Mouse (Mus musculus): ENCODE measurements around the gene Ccdc71. TPM values are rescaled to one million over a fixed set of nuclear protein-coding genes. Genes with fewer than 3 reads are reported as not detected.

The Ccdc71 gene
- polyA plus RNA-seq (2016; fragmentation: Nextera tagmentation; extraction: Ambion mirVana), result 51.4 and 52.6 TPM in 2 replicates

DNA sequence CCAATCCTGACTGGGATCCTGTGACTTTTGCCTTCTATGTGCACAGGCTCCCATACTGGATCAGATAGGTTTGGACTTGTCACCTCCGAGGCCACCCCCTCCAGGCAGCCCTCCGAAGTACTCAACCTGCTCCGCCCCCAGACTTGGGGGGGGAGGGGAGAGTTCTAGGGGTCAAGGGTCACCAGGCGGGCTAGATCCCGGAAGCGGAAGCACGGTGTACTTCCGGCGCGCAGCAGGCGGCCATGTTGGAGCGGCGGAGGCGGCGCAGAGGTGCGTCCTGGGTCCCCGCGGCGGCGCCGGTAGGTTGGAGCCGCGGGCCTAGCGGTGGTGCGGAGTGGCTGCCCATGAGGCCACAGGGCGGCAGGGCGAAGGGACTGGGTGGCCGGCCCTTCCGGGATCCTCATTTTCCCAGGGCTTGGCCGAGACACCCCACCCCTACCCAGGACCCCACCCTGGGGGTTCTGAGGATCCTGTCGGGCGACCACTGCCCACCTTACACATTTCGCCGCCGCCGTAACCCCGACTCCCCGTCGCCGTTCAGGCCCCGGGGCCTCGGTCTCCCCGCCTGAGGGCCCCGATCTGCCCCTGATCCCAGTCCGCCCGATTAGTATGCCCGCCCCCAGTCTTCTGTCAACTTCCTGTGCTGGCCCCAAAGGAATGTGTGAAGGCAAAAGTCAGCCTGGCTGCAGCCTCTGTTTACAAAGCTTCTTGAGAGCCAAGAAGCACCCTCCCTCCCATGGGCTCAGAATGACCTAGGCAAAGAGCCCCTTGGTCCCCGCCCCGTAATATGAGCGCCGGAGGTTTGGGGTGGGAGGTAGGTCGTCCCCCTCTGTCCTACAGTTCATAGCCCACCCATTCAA, at the start of gene Ccdc71:
Gene Ccdc71, plus strand, starts transcription at position 209 of the 860 bp plus-strand sequence.
- H3K9ac ChIP-seq (replicated peaks), result peak within 1 kb of the TSS; percentile 87
- peak within 1 kb of the TSS; percentile 92 for H3K4me2 ChIP-seq (replicated peaks)
- H3K27ac ChIP-seq (replicated peaks), result peak within 1 kb of the TSS; percentile 88
- no peaks in the 10 kb centered on the region for H3K9me3 ChIP-seq
- peaks cover 10% of the 10 kb centered on the region for H3K4me1 ChIP-seq
- peak within 1 kb of the TSS; percentile 94 for H3K4me3 ChIP-seq
- ATAC-seq (ENCODE audit: low FRiP score, low read depth), result peak; percentile 77
- peaks cover 26% of the 10 kb centered on the region for H3K36me3 ChIP-seq
- H3K27me3 ChIP-seq, result no peaks in the 10 kb centered on the region
- WGBS, result under 1% methylated on average over 46 of the region's 52 CpGs

DNA sequence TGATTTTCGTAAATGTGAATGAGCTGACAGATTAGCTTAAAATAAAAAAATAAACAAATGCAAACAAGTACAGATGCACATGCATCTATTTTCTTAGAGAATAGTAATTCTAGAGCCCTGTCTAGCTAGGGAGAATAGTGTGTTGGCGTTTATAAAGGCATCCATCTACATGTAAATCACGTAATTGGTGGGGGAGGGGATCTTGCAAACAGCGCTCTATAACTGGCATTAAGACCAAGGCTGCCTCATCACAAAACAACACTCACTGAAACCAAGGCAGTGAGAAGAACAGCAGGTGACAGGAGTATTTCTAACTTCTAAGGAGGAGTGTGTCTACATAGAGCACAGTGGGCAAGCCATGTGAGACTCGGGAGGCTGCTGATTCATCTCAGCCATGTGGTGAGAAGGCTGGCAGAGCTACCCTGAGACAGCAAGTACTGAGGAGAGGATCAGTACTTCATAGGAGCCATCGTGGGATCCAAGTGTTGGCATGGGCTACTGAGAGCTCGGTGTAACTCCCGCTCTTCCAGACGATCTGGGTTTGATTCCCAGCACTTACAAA, 48.9 kb upstream of the Ccdc71 start:
- H3K27me3 ChIP-seq, result no peaks in the 10 kb centered on the region
- no peaks in the 10 kb centered on the region for H3K9me3 ChIP-seq
- H3K4me2 ChIP-seq (replicated peaks), result no peak overlapping the region
- no peak for ATAC-seq (ENCODE audit: low FRiP score, low read depth)
- H3K36me3 ChIP-seq, result no peaks in the 10 kb centered on the region
- 79% methylated on average over 9 of the region's 9 CpGs for WGBS
- H3K9ac ChIP-seq (replicated peaks), result no peak overlapping the region
- no peaks in the 10 kb centered on the region for H3K4me1 ChIP-seq
- no peak overlapping the region for H3K4me3 ChIP-seq
- no peak overlapping the region for H3K27ac ChIP-seq (replicated peaks)

DNA sequence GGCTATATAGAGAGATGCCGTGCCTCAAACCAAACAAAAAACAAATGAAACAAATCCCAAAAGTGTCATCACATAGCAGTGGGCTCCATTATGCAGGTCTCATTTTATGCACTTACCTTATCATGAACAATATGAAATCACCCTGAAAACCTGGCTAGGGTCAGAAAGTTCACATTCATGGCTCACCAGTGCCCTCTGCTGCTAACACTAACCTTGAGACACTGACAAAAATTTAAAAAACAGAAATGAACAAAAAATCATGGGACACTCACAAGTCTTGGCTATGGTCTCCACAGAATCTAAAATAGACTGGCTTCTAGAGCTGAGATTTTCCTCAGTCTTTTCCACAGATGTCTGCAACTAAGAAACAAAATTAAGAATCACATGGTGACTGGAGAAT, 48.1 kb upstream of the Ccdc71 start:
- ATAC-seq (ENCODE audit: low FRiP score, low read depth), result no peak
- Histone ChIP-seq H3K4me1 (no peaks in the 10 kb centered on the region), H3K9me3 (no peaks in the 10 kb centered on the region), H3K9ac (replicated peaks) (no peak overlapping the region), H3K27ac (replicated peaks) (no peak overlapping the region), H3K36me3 (no peaks in the 10 kb centered on the region), H3K4me3 (no peak overlapping the region), H3K27me3 (no peaks in the 10 kb centered on the region), H3K4me2 (replicated peaks) (no peak overlapping the region)
- 81% methylated on average over 1 of the region's 1 CpGs for WGBS

DNA sequence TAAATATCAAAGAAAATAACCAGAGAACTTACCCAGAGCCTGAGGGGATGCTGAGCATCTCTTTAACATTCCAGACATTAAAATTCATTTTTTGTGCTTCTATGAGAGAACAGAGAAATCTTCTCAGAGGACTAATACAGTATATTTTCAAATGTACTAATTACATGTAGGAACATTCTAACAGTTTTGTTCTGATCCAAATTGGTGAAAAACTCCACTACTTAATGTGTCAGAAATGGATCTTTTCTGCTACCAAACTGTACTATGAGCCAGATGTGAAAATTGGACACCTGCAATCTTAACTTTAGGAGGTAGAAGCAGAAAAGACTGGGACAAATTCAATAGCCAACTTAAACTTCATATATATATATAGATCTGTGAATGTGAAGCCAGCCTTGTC, 31.9 kb upstream of the Ccdc71 start, which contains the start of gene Ccdc36:
Gene Ccdc36, minus strand, starts transcription at position 101 of the 400 bp plus-strand sequence.
- no peak within 1 kb of the TSS for H3K4me3 ChIP-seq
- no peaks in the 10 kb centered on the region for H3K27me3 ChIP-seq
- no peak for ATAC-seq (ENCODE audit: low FRiP score, low read depth)
- no peaks in the 10 kb centered on the region for H3K9me3 ChIP-seq
- no peak within 1 kb of the TSS for H3K27ac ChIP-seq (replicated peaks)
- no peaks in the 10 kb centered on the region for H3K36me3 ChIP-seq
- H3K4me1 ChIP-seq, result peaks cover 6% of the 10 kb centered on the region; the same call in 1 of the 2 replicates
- no peak within 1 kb of the TSS for H3K4me2 ChIP-seq (replicated peaks)
- no peak within 1 kb of the TSS for H3K9ac ChIP-seq (replicated peaks)

DNA sequence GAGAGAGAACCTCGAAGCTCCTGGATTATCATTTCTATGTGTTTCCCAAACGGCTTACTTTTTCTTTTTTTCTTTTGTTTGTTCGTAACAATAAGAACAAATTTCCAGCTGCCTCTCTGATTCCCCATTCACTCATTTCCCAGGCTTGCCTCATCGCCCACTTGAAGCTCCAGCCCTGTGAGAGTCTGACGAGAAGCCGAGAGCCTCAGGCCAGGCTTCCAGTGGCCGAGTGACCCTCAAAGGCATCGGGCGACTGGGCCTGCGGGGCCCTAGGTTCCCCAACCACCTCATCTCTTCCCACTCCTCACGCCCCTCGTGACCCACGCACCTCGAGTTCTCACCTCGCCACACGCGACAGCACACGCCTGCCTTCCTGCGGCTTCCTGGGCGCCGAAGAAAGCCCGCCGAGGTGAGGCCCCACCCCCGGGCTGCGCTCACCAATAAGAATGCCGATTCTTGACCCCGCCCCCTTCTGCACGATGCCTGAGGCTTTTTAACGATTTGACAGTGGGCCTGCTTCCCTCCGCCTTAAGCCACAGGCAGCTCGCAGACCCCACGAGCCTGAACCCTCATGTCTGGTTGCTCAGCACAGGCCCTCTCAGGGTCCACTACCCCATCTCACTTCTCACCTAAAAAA, 28.8 kb upstream of the Ccdc71 start:
- H3K4me1 ChIP-seq, result peaks cover 6% of the 10 kb centered on the region; the same call in 1 of the 2 replicates
- 54% methylated on average over 32 of the region's 32 CpGs for WGBS

DNA sequence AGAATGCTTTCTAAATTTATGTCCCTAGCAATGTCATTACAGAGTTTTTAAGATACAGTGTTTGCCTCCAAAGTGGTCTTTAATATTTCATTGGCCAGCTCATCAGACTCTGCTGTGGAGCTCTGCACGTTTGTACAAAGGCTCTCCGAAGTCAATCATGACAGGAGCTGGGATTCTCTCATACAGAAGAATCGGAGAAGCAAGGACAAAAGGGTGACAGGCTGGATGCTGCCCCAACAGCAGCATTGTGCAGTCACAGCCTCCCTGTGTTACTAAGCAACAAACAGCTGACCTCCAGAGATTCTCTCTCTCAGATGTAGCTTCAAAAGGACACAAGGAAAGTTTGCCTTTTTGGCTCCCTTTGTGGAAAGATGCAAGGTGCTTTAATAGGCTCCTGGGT, 24.1 kb upstream of the Ccdc71 start, which contains the start of gene BC048562:
Gene BC048562, plus strand, starts transcription at position 301 of the 400 bp plus-strand sequence.
- no peak within 1 kb of the TSS for H3K27ac ChIP-seq (replicated peaks)
- WGBS, result 32% methylated on average over 3 of the region's 3 CpGs
- no peak within 1 kb of the TSS for H3K4me2 ChIP-seq (replicated peaks)
- peaks cover 6% of the 10 kb centered on the region; the same call in 1 of the 2 replicates for H3K4me1 ChIP-seq
- no peaks in the 10 kb centered on the region for H3K27me3 ChIP-seq
- no peaks in the 10 kb centered on the region for H3K36me3 ChIP-seq
- H3K4me3 ChIP-seq, result no peak within 1 kb of the TSS
- ATAC-seq (ENCODE audit: low FRiP score, low read depth), result no peak
- H3K9me3 ChIP-seq, result no peaks in the 10 kb centered on the region
- no peak within 1 kb of the TSS for H3K9ac ChIP-seq (replicated peaks)

More for the DNA sequence above, 28.8 kb upstream of the Ccdc71 start:
- no peak for ATAC-seq (ENCODE audit: low FRiP score, low read depth)
- Histone ChIP-seq H3K4me3 (peak overlapping the region; percentile 27), H3K27ac (replicated peaks) (no peak overlapping the region), H3K36me3 (no peaks in the 10 kb centered on the region), H3K27me3 (no peaks in the 10 kb centered on the region), H3K9ac (replicated peaks) (no peak overlapping the region; the same call in 1 of the 2 replicates), H3K4me2 (replicated peaks) (peak overlapping the region; percentile 49), H3K9me3 (no peaks in the 10 kb centered on the region)

DNA sequence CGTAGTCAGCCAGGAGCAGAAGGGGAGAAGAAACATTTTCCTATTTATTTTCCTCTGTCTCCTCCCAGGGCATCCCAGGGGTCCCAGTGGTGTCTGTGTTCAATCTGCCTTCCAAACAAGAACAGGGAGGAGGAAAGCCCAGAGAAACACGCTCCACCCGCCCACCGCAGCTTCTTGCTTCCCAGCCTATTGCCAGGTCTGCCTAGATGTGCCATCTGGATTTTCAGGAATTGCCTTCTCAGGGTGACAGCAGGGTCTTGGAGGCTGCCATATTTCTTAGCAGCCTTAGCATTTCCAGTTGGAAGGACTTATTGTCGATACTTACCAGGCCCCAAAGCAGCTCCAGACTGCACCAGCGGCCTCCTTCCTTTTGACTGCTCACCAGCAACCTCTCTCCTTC, 21.2 kb upstream of the Ccdc71 start:
- no peaks in the 10 kb centered on the region for H3K9me3 ChIP-seq
- H3K4me3 ChIP-seq, result no peak overlapping the region
- no peaks in the 10 kb centered on the region for H3K4me1 ChIP-seq
- no peak overlapping the region for H3K9ac ChIP-seq (replicated peaks)
- H3K27me3 ChIP-seq, result no peaks in the 10 kb centered on the region
- 80% methylated on average over 6 of the region's 6 CpGs for WGBS
- H3K27ac ChIP-seq (replicated peaks), result no peak overlapping the region
- H3K36me3 ChIP-seq, result no peaks in the 10 kb centered on the region
- H3K4me2 ChIP-seq (replicated peaks), result no peak overlapping the region
- ATAC-seq (ENCODE audit: low FRiP score, low read depth), result no peak

DNA sequence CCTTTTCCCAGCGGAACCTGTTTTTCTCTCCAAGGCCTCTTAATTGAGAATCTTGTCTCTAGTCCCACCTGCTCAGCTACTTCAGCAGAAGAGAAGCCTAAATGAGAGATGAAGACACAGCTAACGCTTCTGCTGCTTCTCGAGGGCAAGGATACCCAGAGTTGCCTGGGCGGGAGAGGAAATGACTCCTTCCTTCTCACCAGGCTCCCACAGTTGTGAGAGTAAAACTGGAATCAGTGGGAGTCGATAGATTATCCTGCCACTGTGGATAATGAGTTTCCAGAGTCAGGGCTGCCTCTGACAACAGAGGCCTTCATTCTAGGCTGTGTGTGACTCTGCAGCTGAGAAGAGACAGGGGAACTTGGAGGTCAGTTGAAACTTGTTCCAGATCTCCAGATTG, 19.8 kb upstream of the Ccdc71 start:
- ATAC-seq (ENCODE audit: low FRiP score, low read depth), result no peak
- Histone ChIP-seq H3K9ac (replicated peaks) (no peak overlapping the region), H3K4me2 (replicated peaks) (no peak overlapping the region), H3K9me3 (no peaks in the 10 kb centered on the region), H3K36me3 (no peaks in the 10 kb centered on the region), H3K27ac (replicated peaks) (no peak overlapping the region), H3K27me3 (no peaks in the 10 kb centered on the region), H3K4me1 (no peaks in the 10 kb centered on the region), H3K4me3 (no peak overlapping the region)
- 79% methylated on average over 5 of the region's 5 CpGs for WGBS

DNA sequence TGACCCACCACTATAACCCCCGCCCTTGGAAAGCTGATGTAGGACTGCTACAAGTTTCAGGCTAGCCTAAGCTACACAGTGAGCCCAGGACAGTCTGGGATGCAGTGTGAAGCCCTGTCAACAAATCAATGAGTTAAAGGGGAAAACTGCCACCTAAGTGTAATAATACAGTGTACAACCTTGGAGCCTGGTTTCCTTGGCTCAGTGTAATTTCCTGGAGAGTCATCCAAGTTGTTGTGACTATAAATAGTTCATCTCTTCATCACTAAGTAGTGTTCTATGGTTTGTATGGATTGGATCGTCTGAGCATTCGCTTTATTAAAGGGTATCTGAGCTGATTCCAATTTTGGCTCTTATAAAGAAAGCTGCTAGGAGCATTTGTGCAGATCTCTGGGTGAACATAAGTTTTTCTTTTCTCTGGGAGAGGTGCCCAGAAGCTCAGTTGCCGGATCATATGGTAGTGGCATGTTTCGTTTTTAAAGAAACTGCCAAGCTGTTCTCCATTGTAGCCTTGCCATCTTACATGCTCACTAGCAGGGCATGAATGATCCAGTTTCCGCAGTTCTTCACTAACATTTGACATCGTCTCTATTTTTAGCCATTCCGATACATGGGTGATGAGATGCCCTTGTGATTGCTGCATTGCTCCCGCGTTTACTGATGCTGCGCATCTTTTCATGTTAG, 18.9 kb upstream of the Ccdc71 start:
- 92% methylated on average over 11 of the region's 11 CpGs for WGBS
- H3K4me1 ChIP-seq, result no peaks in the 10 kb centered on the region
- no peaks in the 10 kb centered on the region for H3K9me3 ChIP-seq
- H3K36me3 ChIP-seq, result no peaks in the 10 kb centered on the region
- no peak for ATAC-seq (ENCODE audit: low FRiP score, low read depth)
- H3K27me3 ChIP-seq, result no peaks in the 10 kb centered on the region
- no peak overlapping the region for H3K9ac ChIP-seq (replicated peaks)
- H3K4me2 ChIP-seq (replicated peaks), result no peak overlapping the region
- H3K4me3 ChIP-seq, result no peak overlapping the region
- H3K27ac ChIP-seq (replicated peaks), result no peak overlapping the region

DNA sequence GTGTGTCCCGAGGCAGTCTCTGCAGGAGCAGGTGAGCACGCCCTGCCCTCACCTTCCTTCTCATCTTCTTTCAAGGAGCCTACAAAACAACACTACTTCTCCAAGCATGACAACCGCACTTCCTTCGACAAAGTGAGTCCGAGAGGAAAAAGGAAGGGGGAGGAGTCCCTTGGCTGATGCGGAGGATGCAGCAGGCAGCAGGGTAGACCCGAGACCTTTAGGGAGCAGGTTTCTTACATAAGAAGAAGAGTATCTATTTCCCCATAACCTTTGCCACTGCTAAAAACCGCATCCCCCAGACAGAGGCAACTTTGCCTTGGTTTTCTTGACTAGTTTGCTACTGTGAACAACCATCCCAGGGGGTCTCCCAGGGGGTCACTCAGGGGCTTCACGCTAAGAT, 15.2 kb upstream of the Ccdc71 start:
- H3K9ac ChIP-seq (replicated peaks), result no peak overlapping the region
- H3K4me3 ChIP-seq, result no peak overlapping the region
- H3K36me3 ChIP-seq, result peaks cover 17% of the 10 kb centered on the region
- no peaks in the 10 kb centered on the region for H3K27me3 ChIP-seq
- WGBS, result 83% methylated on average over 9 of the region's 9 CpGs
- no peak overlapping the region for H3K27ac ChIP-seq (replicated peaks)
- no peaks in the 10 kb centered on the region for H3K9me3 ChIP-seq
- peaks cover 17% of the 10 kb centered on the region for H3K4me1 ChIP-seq
- ATAC-seq (ENCODE audit: low FRiP score, low read depth), result no peak
- H3K4me2 ChIP-seq (replicated peaks), result no peak overlapping the region

DNA sequence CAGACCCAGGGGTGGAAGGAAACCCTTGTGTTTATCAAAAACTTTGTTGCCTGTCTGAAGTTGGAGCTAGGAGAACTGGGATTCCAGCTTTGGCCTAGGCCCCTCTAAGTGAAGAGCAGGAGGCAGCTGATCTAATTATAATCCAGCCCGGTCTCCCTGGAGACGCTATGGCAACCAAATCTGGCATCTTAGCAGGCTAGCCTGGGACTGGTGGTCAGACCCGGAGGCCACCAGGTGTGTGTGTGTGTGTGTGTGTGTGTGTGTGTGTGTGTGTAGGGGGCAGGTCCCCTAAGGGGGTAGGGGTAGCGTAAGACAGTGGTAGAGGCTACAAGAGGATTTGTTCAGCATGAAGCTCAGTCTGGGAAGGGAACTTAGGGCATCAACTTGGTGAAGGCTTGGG, 10.5 kb upstream of the Ccdc71 start:
- Histone ChIP-seq H3K27ac (replicated peaks) (peak overlapping the region; percentile 95), H3K4me2 (replicated peaks) (peak overlapping the region; percentile 91), H3K9ac (replicated peaks) (peak overlapping the region; percentile 42), H3K4me3 (peak overlapping the region; percentile 61), H3K27me3 (no peaks in the 10 kb centered on the region), H3K4me1 (peaks cover 49% of the 10 kb centered on the region), H3K36me3 (peaks cover 17% of the 10 kb centered on the region), H3K9me3 (no peaks in the 10 kb centered on the region)
- WGBS, result 15% methylated on average over 4 of the region's 4 CpGs
- ATAC-seq (ENCODE audit: low FRiP score, low read depth), result peak; percentile 71

All from midbrain, embryonic 12.5 days (tissue).